Mouse (Mus musculus): Measurements from ENCODE around the gene Maml2. TPM values are rescaled to one million over a fixed set of nuclear protein-coding genes. Genes with fewer than 3 reads are reported as not detected.

The Maml2 gene
- total RNA-seq, 1 experiment from 2014 or later = 4.8 TPM

DNA sequence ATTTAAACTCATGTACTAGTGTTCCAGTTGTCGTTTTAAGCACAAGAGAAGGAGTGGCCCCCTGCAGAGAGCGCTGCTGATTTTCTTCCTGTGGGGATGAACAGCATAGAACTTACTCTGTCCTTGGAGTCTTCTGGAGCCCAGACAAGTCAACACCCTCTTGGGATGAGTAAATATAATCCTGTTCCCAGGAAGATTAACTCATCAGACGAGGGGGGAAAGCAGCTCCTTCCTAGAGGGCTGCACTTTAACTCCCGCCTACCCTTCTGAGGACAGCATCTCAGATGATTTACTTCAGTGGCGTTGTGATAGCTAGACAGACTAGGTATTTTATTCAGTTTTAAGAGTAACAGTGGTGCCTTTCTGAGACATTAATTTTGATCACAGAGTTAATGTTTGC lies 215.4 kb downstream of the Maml2 start:
- ATAC-seq (replicated peaks; ENCODE audit: insufficient number of reproducible peaks, low FRiP score, low TSS enrichment, poor library complexity, severe bottlenecking) = no peak

DNA sequence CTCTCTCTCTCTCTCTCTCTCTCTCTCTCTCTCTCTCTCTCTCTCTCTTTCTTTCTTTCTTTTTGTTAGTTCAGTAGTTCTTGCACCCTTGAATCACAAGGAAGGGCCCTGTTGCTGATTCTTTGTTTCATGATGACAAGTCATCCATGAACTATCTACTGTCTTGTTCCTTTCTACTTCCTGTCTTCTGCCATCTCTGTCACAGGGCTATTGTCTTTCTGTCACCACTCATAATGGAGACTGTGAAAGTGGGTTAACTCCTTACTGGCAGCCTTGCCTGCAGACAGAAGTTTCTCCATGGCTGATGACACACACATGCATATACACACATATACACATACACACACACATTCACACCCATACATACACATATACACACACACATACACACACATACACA lies 216.7 kb downstream of the Maml2 start:
- ATAC-seq (replicated peaks; ENCODE audit: insufficient number of reproducible peaks, low FRiP score, low TSS enrichment, poor library complexity, severe bottlenecking) = no peak

GRCm38 (mm10) chr9:13515976-13516375 lies 218.2 kb downstream of the Maml2 start:
- no peak for ATAC-seq (replicated peaks; ENCODE audit: insufficient number of reproducible peaks, low FRiP score, low TSS enrichment, poor library complexity, severe bottlenecking)

DNA sequence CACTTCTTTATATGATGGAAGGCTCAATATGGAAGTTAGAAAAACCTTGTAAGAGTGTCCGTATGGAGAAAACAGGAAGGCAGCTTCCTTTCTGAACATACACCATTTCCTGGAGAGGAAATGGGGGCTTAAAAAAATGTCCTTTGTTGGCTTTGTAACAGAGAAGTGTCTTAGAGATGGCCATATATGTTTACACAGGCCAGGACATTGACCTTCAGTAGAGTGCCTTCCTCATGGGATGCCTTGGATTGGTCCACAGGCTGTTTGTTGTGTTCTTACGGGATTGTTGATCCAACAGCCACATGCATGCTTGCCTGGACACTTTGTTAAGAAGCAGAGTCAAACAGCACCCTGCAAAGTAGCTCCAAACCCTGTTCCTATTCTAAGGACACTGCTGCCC lies 220.3 kb downstream of the Maml2 start:
- no peak for ATAC-seq (replicated peaks; ENCODE audit: insufficient number of reproducible peaks, low FRiP score, low TSS enrichment, poor library complexity, severe bottlenecking)

GRCm38 (mm10) chr9:13518441-13518971 lies 220.7 kb downstream of the Maml2 start:
- 0 out of 2 replicates have a peak, but pooled peaks have one; percentile 17 for ATAC-seq (replicated peaks; ENCODE audit: insufficient number of reproducible peaks, low FRiP score, low TSS enrichment, poor library complexity, severe bottlenecking)

DNA sequence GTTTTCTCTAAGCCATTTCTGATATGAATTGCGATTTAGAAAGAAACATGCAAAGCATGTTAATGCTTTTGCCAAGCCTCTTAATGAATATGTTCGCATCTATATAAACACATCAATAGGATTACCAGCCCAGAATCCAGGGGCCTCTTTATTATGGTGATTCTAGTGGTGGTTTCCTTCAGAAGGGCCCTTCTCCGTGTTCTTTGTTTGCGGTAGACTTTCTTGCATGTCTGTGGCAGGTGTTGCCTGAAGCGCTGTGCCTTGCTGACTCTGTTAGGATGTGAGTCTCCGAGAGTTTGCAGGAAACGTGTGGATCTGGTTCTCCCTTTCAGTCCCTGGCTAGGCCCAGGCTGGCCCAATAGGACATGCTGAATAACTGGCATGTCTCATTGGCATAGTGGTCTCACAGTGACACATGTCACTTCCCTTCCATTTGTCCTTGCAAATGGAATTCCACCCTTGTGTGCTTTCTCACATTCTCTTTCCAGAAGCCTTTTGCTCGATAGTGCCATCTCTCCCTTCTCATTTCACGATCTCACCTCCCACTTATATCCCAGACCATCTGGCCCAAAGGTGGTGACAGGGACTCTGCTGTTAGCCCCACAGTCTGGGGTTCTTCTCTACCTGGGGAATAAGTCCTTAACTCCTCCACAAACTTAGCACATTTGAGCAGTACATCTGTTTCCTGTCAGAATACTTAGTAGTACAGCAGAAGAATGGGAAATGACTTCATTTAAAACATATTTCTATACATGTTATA lies 224.5 kb downstream of the Maml2 start:
- ATAC-seq (replicated peaks; ENCODE audit: insufficient number of reproducible peaks, low FRiP score, low TSS enrichment, poor library complexity, severe bottlenecking) = no peak

GRCm38 (mm10) chr9:13523046-13523445 lies 225.3 kb downstream of the Maml2 start:
- no peak for ATAC-seq (replicated peaks; ENCODE audit: insufficient number of reproducible peaks, low FRiP score, low TSS enrichment, poor library complexity, severe bottlenecking)

DNA sequence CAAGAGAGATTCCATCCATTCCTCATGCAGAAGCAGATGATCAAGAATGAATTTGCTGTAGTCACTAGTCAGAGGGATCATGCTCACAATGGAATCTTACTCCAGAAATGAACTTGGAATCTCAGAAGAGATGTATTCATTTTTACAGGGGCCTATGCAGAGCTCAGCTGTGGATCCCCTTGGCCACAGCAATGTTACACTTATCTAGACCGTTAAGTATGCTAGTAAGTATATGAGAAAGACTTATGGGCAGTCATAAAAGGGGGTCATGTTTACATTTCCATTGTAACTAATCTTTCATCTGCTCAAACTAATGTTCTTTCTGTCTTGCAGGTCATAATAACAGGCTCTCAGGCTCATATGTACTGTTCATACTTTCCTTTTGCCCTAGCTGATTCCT lies 227.3 kb downstream of the Maml2 start:
- no peak for ATAC-seq (replicated peaks; ENCODE audit: insufficient number of reproducible peaks, low FRiP score, low TSS enrichment, poor library complexity, severe bottlenecking)

- no peak for ATAC-seq (replicated peaks; ENCODE audit: insufficient number of reproducible peaks, low FRiP score, low TSS enrichment, poor library complexity, severe bottlenecking)
Measured at GRCm38 (mm10) chr9:13525561-13526255, 228.0 kb downstream of the Maml2 start.

- no peak for ATAC-seq (replicated peaks; ENCODE audit: insufficient number of reproducible peaks, low FRiP score, low TSS enrichment, poor library complexity, severe bottlenecking)
Measured at GRCm38 (mm10) chr9:13530575-13530974, 232.8 kb downstream of the Maml2 start.

- no peak for ATAC-seq (replicated peaks; ENCODE audit: insufficient number of reproducible peaks, low FRiP score, low TSS enrichment, poor library complexity, severe bottlenecking)
Measured at GRCm38 (mm10) chr9:13533076-13533707, 235.4 kb downstream of the Maml2 start.

DNA sequence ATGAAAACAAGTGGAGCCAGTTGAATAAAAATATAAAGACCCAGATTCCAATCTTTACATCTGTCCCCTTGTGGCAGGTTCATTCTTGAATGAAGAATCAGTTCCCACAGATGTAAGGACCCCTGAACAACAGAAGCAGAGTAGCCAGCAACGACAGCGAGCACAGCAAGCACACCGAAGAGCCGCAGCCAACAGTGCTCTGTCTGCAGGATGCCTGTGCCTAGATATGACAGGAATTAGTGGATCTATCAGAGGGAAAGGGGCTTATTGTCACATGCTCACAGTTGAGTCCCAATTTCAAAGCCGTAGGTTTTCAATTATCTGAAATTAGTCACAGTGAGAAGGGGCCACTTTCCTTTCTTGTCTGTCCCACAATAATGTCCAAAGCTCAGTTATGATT lies 238.0 kb downstream of the Maml2 start:
- no peak for ATAC-seq (replicated peaks; ENCODE audit: insufficient number of reproducible peaks, low FRiP score, low TSS enrichment, poor library complexity, severe bottlenecking)

DNA sequence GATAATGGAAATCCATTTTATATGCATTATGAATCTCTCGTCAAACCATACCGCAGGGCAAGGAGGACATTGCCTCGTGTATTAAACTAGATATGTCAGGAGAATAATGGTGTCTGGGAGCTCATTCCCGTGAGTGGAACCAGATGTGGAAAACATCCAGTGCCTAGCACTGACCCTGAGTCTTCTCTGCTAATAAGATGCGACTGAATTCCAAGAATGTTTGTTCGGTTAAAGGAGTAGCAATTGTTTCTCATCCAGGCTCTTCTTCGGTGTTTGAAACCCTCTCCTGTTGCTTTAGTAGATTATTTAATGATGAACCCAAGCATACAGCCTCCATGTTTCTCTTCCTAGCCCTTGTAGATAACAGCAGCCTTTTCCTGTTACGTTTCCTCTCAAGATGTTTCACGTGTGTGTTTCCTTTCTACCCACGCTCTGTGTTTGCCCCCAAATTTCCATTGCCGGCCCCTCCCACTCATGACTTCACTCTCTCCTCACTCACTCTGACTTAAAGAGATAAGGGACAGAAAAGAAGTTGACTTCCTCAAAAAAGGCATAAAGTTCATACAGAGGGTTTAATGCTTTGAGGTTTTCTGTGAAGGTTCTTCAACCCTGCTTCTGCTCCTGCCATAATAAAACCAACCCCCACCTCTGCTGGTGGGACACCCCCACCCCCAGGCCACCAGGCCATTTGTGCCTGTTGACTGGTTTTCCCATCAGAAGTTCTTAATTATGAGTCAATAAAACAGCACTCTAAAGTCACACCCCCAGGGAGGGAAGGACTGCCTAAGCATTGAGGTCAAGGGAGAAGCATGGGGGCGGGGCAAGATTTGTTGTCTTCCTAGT lies 238.9 kb downstream of the Maml2 start:
- ATAC-seq (replicated peaks; ENCODE audit: insufficient number of reproducible peaks, low FRiP score, low TSS enrichment, poor library complexity, severe bottlenecking) = peak; percentile 34; the same call in 1 of the 2 replicates

DNA sequence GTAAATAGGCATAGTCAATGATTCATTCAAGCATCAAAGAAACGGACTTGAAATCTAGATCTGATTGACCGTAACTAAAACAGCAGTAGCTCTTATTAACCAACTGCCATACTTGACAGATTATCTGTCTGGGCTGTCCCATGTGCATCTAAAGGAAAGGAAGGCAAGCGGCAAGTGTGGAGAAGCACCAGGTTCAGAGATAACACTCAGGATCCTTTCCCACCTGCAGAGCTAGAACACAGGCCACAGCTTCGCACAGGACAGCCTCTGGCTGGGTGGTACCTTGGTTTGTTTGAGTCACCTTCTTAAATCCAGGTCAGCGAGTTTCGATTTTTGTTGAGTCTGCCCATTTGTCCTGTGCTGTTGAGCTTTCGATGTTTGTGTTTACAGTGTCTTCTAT lies 240.4 kb downstream of the Maml2 start:
- ATAC-seq (replicated peaks; ENCODE audit: insufficient number of reproducible peaks, low FRiP score, low TSS enrichment, poor library complexity, severe bottlenecking) = no peak

DNA sequence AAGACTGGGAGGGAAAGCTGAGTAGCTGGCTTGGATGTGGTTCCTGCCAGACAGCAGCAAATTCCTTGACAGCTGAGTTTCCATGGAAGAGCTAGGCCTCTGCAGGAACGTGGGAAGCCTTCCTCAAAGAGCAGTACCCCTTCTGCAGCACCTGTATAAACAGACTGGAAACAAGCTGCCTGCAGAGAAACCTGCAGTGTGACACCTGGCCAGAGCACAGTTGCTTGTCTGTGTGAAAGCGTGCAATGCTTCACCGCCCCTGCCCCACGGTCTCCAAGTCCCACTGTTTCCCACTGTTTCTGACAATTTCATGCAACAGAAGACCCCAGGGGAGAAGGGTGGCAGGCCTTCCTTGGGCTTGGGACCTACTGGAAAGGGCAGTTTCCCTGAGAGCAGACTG lies 241.8 kb downstream of the Maml2 start:
- ATAC-seq (replicated peaks; ENCODE audit: insufficient number of reproducible peaks, low FRiP score, low TSS enrichment, poor library complexity, severe bottlenecking) = no peak

DNA sequence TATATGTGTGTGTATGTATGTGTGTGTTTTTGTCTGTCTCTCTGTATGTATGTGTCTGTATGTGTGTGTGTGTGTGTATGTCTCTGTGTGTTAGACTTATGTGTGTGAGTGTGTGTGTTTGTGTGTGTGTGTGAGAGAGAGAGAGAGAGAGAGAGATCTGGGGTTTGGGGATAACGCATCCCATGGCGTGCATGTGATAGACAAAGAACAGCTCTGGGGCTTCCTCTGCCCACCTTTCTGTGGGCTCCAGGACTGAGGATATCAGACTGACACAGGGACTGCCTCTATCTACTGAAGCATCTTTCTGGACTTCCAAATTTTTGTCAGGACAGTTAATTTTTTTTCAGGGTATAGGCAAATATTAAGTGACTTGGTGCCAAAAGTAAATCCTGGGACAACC lies 242.5 kb downstream of the Maml2 start:
- ATAC-seq (replicated peaks; ENCODE audit: insufficient number of reproducible peaks, low FRiP score, low TSS enrichment, poor library complexity, severe bottlenecking) = no peak

DNA sequence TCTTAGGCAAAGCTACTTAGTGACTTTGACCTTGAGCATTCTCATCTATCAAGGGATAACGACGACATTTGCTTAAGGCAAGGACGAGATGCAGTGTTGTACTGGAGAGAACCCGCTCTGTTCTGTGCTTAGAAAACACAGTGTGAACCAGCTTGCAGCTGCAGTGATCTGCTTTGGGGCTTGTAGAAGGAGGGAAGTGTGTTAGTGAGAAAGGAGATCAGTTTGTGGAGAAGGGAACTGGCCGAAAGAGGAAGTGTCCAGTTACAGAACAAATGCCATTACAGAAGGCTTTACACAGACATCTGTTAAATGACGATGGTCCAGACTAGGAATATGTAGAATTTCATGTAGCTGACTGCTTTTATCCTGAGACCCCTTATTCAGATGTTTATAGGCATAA lies 243.0 kb downstream of the Maml2 start:
- ATAC-seq (replicated peaks; ENCODE audit: insufficient number of reproducible peaks, low FRiP score, low TSS enrichment, poor library complexity, severe bottlenecking) = peak; percentile 64

GRCm38 (mm10) chr9:13543167-13543566 lies 245.4 kb downstream of the Maml2 start:
- no peak for ATAC-seq (replicated peaks; ENCODE audit: insufficient number of reproducible peaks, low FRiP score, low TSS enrichment, poor library complexity, severe bottlenecking)

DNA sequence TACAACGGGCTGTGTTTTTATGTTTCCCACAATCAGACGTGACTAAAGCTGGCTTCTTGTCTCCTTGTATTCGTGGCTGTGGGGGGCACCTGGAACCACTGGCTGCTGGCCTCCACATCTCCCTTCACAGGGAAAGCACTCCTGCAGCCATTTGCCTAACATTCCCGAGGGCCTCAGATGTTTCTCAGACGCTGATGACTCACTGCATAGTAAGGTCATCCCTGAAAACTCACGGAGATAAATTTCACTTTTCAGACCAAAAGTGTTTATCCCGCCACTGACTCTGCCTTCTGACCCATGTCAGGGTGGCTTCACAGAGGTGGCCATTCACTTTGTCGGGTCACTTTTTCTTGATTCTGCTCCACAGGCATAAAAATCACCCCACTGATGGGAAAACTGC lies 246.4 kb downstream of the Maml2 start:
- no peak for ATAC-seq (replicated peaks; ENCODE audit: insufficient number of reproducible peaks, low FRiP score, low TSS enrichment, poor library complexity, severe bottlenecking)
